ENCODE assay signal across 8 mouse cellular contexts in the genomic region with DNA sequence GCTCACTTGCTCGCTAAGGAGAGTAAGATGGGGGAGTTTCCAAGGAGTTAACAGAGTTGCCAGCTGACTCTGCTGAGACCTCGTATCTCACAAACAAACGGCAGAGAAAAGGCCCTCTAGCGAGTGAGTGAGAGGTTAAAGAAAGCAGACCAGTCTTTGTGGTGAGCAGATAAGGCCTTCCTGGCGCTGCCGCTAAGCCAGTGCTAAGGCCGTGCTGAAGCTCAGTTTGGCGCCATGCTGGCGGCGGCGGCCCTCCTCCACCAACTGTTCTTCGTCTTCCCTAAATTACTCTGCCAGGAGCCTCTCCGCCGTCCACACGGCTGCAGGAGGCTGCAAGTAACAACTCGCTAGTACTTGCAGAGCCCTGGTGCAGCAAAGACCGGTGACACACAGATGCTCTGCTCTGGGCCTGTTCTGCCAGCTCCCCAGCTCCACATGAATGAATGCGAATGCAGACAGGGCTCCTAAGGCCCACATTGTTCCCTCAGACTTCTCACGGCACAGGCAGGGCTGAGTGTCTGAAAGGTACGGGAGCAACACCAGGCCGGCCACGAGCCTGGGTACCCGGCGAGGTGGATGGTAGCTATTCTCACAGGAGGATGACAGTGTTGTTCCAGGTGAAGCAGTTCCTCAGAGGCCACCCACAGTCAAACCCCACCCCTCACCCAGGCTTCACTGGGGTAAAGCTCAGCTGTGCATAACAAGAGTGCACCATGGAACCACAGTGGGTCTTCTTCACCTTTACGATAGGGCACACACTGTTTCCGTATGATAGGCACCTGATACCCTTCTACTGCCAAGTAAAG. TPM values are rescaled to one million over a fixed set of nuclear protein-coding genes. Genes with fewer than 3 reads are reported as not detected.
A peak's percentile ranks its signal among the peaks of the same experiment; 100 is the strongest.
DNase-seq lines count a peak whose midpoint lies in the region; ATAC-seq and TF ChIP-seq lines count a peak whose summit lies in the region.

No protein-coding gene starts in this region.

- no peaks in the 10 kb centered on the region for H3K9me3 ChIP-seq in hindbrain, embryonic 10.5 days
- no peaks in the 10 kb centered on the region for H3K9me3 ChIP-seq in hindbrain, embryonic 14.5 days (ENCODE audit: control insufficient read depth, low read length)
- no peaks in the 10 kb centered on the region for H3K9me3 ChIP-seq in heart, embryonic 13.5 days
- H3K9me3 ChIP-seq in liver, embryonic 12.5 days (replicated peaks): no peaks in the 10 kb centered on the region

- intact Hi-C loops in left cerebral cortex, postnatal 14 days (cut with DNase I): no loop called here

- WGBS in hindbrain, embryonic 10.5 days: 21% methylated on average over 26 of the region's 26 CpGs
- WGBS in hindbrain, embryonic 14.5 days: 22% methylated on average over 26 of the region's 26 CpGs
- 8% methylated on average over 26 of the region's 26 CpGs for WGBS in heart, embryonic 13.5 days
- WGBS in liver, embryonic 12.5 days (ENCODE audit: insufficient replicate concordance): 24% methylated on average over 26 of the region's 26 CpGs

- no peaks in the 10 kb centered on the region for H3K27me3 ChIP-seq in hindbrain, embryonic 10.5 days (ENCODE audit: insufficient read depth, poor library complexity, severe bottlenecking)
- H3K27me3 ChIP-seq in hindbrain, embryonic 14.5 days (ENCODE audit: control insufficient read depth, insufficient read depth, low read length): no peaks in the 10 kb centered on the region
- H3K27me3 ChIP-seq in heart, embryonic 13.5 days (replicated peaks): no peaks in the 10 kb centered on the region
- H3K27me3 ChIP-seq in liver, embryonic 12.5 days (replicated peaks): no peaks in the 10 kb centered on the region
- H3K27me3 ChIP-seq in testis, adult 2 months (ENCODE audit: control insufficient read depth, insufficient read depth, low read length): no peaks in the 10 kb centered on the region

- peak; percentile 22; the same call in 1 of the 2 replicates for TF ChIP-seq POLR2A in testis, adult 2 months (IDR thresholded peaks at IDR 0.05; ENCODE audit: control insufficient read depth, low read depth, low read length)

- H3K36me3 ChIP-seq in hindbrain, embryonic 10.5 days: peaks cover 64% of the 10 kb centered on the region
- H3K36me3 ChIP-seq in hindbrain, embryonic 14.5 days (replicated peaks; ENCODE audit: control insufficient read depth, insufficient read depth): peaks cover 92% of the 10 kb centered on the region
- peaks cover 71% of the 10 kb centered on the region for H3K36me3 ChIP-seq in heart, embryonic 13.5 days
- H3K36me3 ChIP-seq in liver, embryonic 12.5 days: peaks cover 21% of the 10 kb centered on the region
- no peaks in the 10 kb centered on the region; the same call in 1 of the 2 replicates for H3K36me3 ChIP-seq in testis, adult 2 months (ENCODE audit: control insufficient read depth, insufficient read depth, low read length)

- no peak overlapping the region for H3K4me2 ChIP-seq in hindbrain, embryonic 14.5 days (replicated peaks)
- peak overlapping the region; percentile 56 for H3K4me2 ChIP-seq in heart, embryonic 13.5 days
- peak overlapping the region; percentile 70 for H3K4me2 ChIP-seq in liver, embryonic 12.5 days

- peaks cover 13% of the 10 kb centered on the region for H3K4me1 ChIP-seq in hindbrain, embryonic 10.5 days (replicated peaks)
- H3K4me1 ChIP-seq in hindbrain, embryonic 14.5 days (replicated peaks; ENCODE audit: control insufficient read depth, insufficient read depth, low read length): no peaks in the 10 kb centered on the region
- peaks cover 39% of the 10 kb centered on the region for H3K4me1 ChIP-seq in heart, embryonic 13.5 days
- H3K4me1 ChIP-seq in liver, embryonic 12.5 days: peaks cover 43% of the 10 kb centered on the region
- H3K4me1 ChIP-seq in testis, adult 2 months (ENCODE audit: control insufficient read depth, insufficient read depth, low read length): no peaks in the 10 kb centered on the region; the same call in 1 of the 2 replicates

- TF ChIP-seq CTCF in testis, adult 2 months (IDR thresholded peaks at IDR 0.05; ENCODE audit: control insufficient read depth, insufficient read depth, insufficient replicate concordance, low read depth, low read length): no peak

- DNase-seq in hindbrain, embryonic 10.5 days (ENCODE audit: low spot score): peak; percentile 49
- no peak for DNase-seq in hindbrain, embryonic 14.5 days (ENCODE audit: low spot score)
- DNase-seq in c-Kit-positive CD71-positive TER-119-positive erythroid progenitor cells, embryonic 14.5 days (ENCODE audit: low spot score): peak; percentile 81
- no peak for DNase-seq in left cerebral cortex, postnatal 14 days (ENCODE audit: low spot score in 2 of 2)
- DNase-seq in natural killer cell, adult 2 months (ENCODE audit: low spot score in 2 of 2): no peak

- peak overlapping the region; percentile 82 for H3K27ac ChIP-seq in hindbrain, embryonic 10.5 days
- no peak overlapping the region for H3K27ac ChIP-seq in hindbrain, embryonic 14.5 days
- peak overlapping the region; percentile 99 for H3K27ac ChIP-seq in heart, embryonic 13.5 days (replicated peaks)
- H3K27ac ChIP-seq in liver, embryonic 12.5 days: peak overlapping the region; percentile 91
- peak overlapping the region; percentile 1; the same call in 1 of the 2 replicates for H3K27ac ChIP-seq in testis, adult 2 months (ENCODE audit: control insufficient read depth, insufficient read depth, low read depth, low read length)

- peak overlapping the region; percentile 6; the same call in 1 of the 2 replicates for H3K4me3 ChIP-seq in hindbrain, embryonic 10.5 days
- no peak overlapping the region for H3K4me3 ChIP-seq in hindbrain, embryonic 14.5 days (replicated peaks; ENCODE audit: low read length)
- peak overlapping the region; percentile 21 for H3K4me3 ChIP-seq in heart, embryonic 13.5 days
- peak overlapping the region; percentile 31 for H3K4me3 ChIP-seq in liver, embryonic 12.5 days
- no peak overlapping the region for H3K4me3 ChIP-seq in testis, adult 2 months (ENCODE audit: control insufficient read depth, low read depth, low read length)

- no peak overlapping the region for H3K9ac ChIP-seq in hindbrain, embryonic 14.5 days
- peak overlapping the region; percentile 75 for H3K9ac ChIP-seq in heart, embryonic 13.5 days
- H3K9ac ChIP-seq in liver, embryonic 12.5 days: peak overlapping the region; percentile 62

- ATAC-seq in hindbrain, embryonic 14.5 days (ENCODE audit: low FRiP score): no peak
- peak; percentile 74 for ATAC-seq in heart, embryonic 13.5 days (ENCODE audit: extremely low read depth, insufficient number of reproducible peaks, low FRiP score, low TSS enrichment)
- peak; percentile 96 for ATAC-seq in liver, embryonic 12.5 days

RNA-seq across cellular contexts. Expression of a gene that starts 19.9 kb away (rescaled TPM):
- polyA plus RNA-seq in hindbrain, embryonic 10.5 days (2016; fragmentation: Nextera tagmentation; extraction: Ambion mirVana): 52.0 and 62.9 TPM in 2 replicates
- 40.2 and 46.5 TPM in 2 replicates for polyA plus RNA-seq in hindbrain, embryonic 14.5 days (2014; fragmentation: Nextera tagmentation; extraction: Ambion mirVana)
- 62.6 and 64.7 TPM in 2 replicates for polyA plus RNA-seq in heart, embryonic 13.5 days (2015; fragmentation: Nextera tagmentation; extraction: Ambion mirVana)
- polyA plus RNA-seq in liver, embryonic 12.5 days (2016; fragmentation: Nextera tagmentation; extraction: Ambion mirVana): 24.1 and 26.3 TPM in 2 replicates
- 1.3 TPM in 2 replicates for polyA plus RNA-seq in testis, adult 2 months (2012; rRNA removed)
- 10 to 100 TPM; 24.8 to 25.7 TPM for total RNA-seq in left cerebral cortex, postnatal 14 days (2021)

RNA-seq across cellular contexts. Expression of a gene that starts 24.6 kb away (rescaled TPM):
- polyA plus RNA-seq in hindbrain, embryonic 10.5 days (2016; fragmentation: Nextera tagmentation; extraction: Ambion mirVana): 60.5 and 67.9 TPM in 2 replicates
- 55.6 and 59.9 TPM in 2 replicates for polyA plus RNA-seq in hindbrain, embryonic 14.5 days (2014; fragmentation: Nextera tagmentation; extraction: Ambion mirVana)
- 50.2 and 58.5 TPM in 2 replicates for polyA plus RNA-seq in heart, embryonic 13.5 days (2015; fragmentation: Nextera tagmentation; extraction: Ambion mirVana)
- 51.7 and 54.8 TPM in 2 replicates for polyA plus RNA-seq in liver, embryonic 12.5 days (2016; fragmentation: Nextera tagmentation; extraction: Ambion mirVana)
- polyA plus RNA-seq in testis, adult 2 months (2012; rRNA removed): 29.5 and 32.1 TPM in 2 replicates
- total RNA-seq in left cerebral cortex, postnatal 14 days (2021): 10 to 100 TPM; 35.4 to 36.1 TPM

RNA-seq across cellular contexts. Expression of a gene that starts 24.6 kb away (rescaled TPM):
- 863 and 960 TPM in 2 replicates for polyA plus RNA-seq in hindbrain, embryonic 10.5 days (2016; fragmentation: Nextera tagmentation; extraction: Ambion mirVana)
- 592 and 691 TPM in 2 replicates for polyA plus RNA-seq in hindbrain, embryonic 14.5 days (2014; fragmentation: Nextera tagmentation; extraction: Ambion mirVana)
- 607 and 662 TPM in 2 replicates for polyA plus RNA-seq in heart, embryonic 13.5 days (2015; fragmentation: Nextera tagmentation; extraction: Ambion mirVana)
- 867 and 884 TPM in 2 replicates for polyA plus RNA-seq in liver, embryonic 12.5 days (2016; fragmentation: Nextera tagmentation; extraction: Ambion mirVana)
- 137 and 148 TPM in 2 replicates for polyA plus RNA-seq in testis, adult 2 months (2012; rRNA removed)
- total RNA-seq in left cerebral cortex, postnatal 14 days (2021): 100 to 1,000 TPM; 562 to 565 TPM

Comparison
In these comparisons a context has a peak if more than half of its experiments do, and no peak if none do; other contexts are left out.
1. DNase-seq: peak in hindbrain, embryonic 10.5 days (single experiment) and c-Kit-positive CD71-positive TER-119-positive erythroid progenitor cells, embryonic 14.5 days (single experiment); none in hindbrain, embryonic 14.5 days (single experiment), left cerebral cortex, postnatal 14 days (0 of 2) and natural killer cell, adult 2 months (0 of 2).
2. H3K4me3 ChIP-seq: peak in hindbrain, embryonic 10.5 days (single experiment), heart, embryonic 13.5 days (single experiment) and liver, embryonic 12.5 days (single experiment); none in hindbrain, embryonic 14.5 days (single experiment) and testis, adult 2 months (single experiment).
3. RNA of a gene that starts 19.9 kb away (polyA plus RNA-seq): 62.6 to 64.7 TPM in heart, embryonic 13.5 days, 52.0 to 62.9 TPM in hindbrain, embryonic 10.5 days, 40.2 to 46.5 TPM in hindbrain, embryonic 14.5 days and 24.1 to 26.3 TPM in liver, embryonic 12.5 days; 1.3 TPM in testis, adult 2 months; every median in the first group is over 10 times any median in the second.